ENCODE assay signal across 22 mouse cellular contexts in the genomic region with DNA sequence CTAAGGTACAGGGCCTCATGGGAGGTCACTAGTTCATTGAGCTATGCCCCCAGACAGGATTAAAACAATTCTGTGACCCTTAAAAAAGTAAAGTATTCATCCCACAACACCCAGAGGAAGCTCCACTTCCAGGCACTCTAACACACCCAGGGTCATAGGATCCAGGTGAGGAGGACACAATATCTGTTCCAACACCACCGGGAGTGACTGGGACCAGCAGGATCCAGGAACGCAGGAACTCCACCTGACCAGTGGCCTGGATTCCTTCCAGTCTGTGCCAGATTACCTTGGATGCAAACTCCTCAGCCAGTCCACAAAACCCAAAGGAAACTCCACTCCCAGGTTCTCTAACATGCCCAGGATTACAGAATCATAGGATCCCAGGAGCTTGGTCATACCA.
"Had no signal": no experiment of that assay in that cellular context is flagged by ENCODE, and none has a peak within 500 bp of the region (broad histone marks: within the 10 kb centered on the region; RNA-seq: fewer than 3 reads in every experiment).

No protein-coding gene starts in this region.

- H3K4me2 ChIP-seq: heart, embryonic 11.5 days; heart, embryonic 13.5 days; heart, embryonic 15.5 days; hindbrain, embryonic 13.5 days; hindbrain, embryonic 15.5 days; limb, embryonic 12.5 days; liver, embryonic 15.5 days had no signal

- DNase-seq: forebrain, postnatal 0 days; gastrocnemius, postnatal 14 days; gastrocnemius, postnatal 36 days; heart, adult 18-20 months; heart, postnatal 36 days; kidney, adult 11 months; kidney, adult 8-10 months; kidney, postnatal 10 days; kidney, postnatal 25 days; kidney, postnatal 4 days had no signal

- H3K27me3 ChIP-seq: heart, embryonic 13.5 days; heart, embryonic 15.5 days; hindbrain, embryonic 13.5 days; hindbrain, embryonic 15.5 days; limb, embryonic 12.5 days; liver, embryonic 15.5 days had no signal

- H3K4me1 ChIP-seq: heart, embryonic 13.5 days; heart, embryonic 15.5 days; hindbrain, embryonic 13.5 days; hindbrain, embryonic 15.5 days; limb, embryonic 10.5 days; limb, embryonic 12.5 days had no signal

- ATAC-seq: forebrain, postnatal 0 days; hindbrain, postnatal 0 days; intestine, embryonic 16.5 days had no signal

- H3K27ac ChIP-seq: heart, embryonic 13.5 days; heart, embryonic 15.5 days; hindbrain, embryonic 13.5 days; hindbrain, embryonic 15.5 days; hindbrain, postnatal 0 days; layer of hippocampus, adult 2 months; left cerebral cortex, adult 2 months; limb, embryonic 10.5 days; limb, embryonic 12.5 days; liver, embryonic 15.5 days had no signal

- H3K4me3 ChIP-seq: heart, embryonic 13.5 days; heart, embryonic 15.5 days; hindbrain, embryonic 13.5 days; hindbrain, embryonic 15.5 days; layer of hippocampus, adult 2 months; left cerebral cortex, adult 2 months; limb, embryonic 10.5 days; limb, embryonic 12.5 days; liver, embryonic 15.5 days had no signal

- H3K9ac ChIP-seq: forebrain, postnatal 0 days; heart, embryonic 13.5 days; heart, embryonic 15.5 days; hindbrain, embryonic 13.5 days; hindbrain, embryonic 15.5 days; limb, embryonic 12.5 days; liver, embryonic 15.5 days had no signal

- H3K9me3 ChIP-seq: heart, embryonic 13.5 days; heart, embryonic 15.5 days; hindbrain, embryonic 15.5 days; limb, embryonic 10.5 days; limb, embryonic 12.5 days; liver, embryonic 15.5 days had no signal

- H3K36me3 ChIP-seq: heart, embryonic 13.5 days; heart, embryonic 15.5 days; hindbrain, embryonic 13.5 days; hindbrain, embryonic 15.5 days; limb, embryonic 10.5 days; limb, embryonic 12.5 days; liver, embryonic 15.5 days had no signal
